Mouse (Mus musculus) embryo, embryonic 11 days (tissue): ENCODE measurements around the gene Nop2.
"Not testable (repeated sequence)": the region's sequence is repeated elsewhere in the genome, so short reads cannot be mapped to it uniquely, and the experiment has no call there.

ENCODE experiments used
- DNase-seq: peaks from one replicate; pipeline ENCODE4 v3.0.0-alpha.2; 2015

Nop2 gene

GRCm38 (mm10) chr6:125154550-125154949 lies 22.8 kb downstream of the Nop2 start:
- no peak for DNase-seq

GRCm38 (mm10) chr6:125155262-125155661 lies 23.6 kb downstream of the Nop2 start:
- DNase-seq: no peak

- DNase-seq: no peak
Observed at GRCm38 (mm10) chr6:125156491-125156890, 24.8 kb downstream of the Nop2 start.

DNA sequence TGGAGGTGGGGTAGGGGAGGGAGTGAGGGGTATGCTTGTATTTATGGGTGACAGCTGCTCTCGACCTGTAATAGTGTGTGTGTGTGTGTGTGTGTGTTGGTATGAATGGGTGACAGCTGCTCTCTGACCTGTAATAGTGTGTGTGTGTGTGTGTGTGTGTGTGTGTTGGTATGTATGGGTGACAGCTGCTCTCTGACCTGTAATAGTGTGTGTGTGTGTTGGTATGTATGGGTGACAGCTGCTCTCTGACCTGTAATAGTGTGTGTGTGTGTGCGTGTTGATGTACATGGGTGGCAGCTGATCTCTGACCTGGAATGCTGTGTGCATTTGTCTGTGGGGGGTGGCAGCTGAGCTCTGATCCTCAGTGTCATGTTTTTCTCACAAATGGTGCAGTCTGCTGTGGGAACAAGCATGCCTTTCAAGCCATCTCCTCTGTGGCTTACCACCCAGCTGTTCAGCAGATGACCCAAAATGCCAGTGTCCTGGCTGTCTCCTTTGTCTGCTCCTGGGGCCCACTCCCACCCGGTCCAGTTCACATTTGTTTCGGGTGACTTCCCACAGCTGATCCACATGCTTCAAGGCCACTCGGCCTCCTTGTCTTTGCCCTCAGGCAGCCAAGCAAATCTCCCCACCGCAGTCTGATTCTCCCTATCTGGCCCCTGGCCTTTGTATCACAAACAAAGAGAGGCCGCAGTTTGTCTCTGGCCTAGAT lies 25.4 kb downstream of the Nop2 start:
- peak; percentile 66 for DNase-seq

DNA sequence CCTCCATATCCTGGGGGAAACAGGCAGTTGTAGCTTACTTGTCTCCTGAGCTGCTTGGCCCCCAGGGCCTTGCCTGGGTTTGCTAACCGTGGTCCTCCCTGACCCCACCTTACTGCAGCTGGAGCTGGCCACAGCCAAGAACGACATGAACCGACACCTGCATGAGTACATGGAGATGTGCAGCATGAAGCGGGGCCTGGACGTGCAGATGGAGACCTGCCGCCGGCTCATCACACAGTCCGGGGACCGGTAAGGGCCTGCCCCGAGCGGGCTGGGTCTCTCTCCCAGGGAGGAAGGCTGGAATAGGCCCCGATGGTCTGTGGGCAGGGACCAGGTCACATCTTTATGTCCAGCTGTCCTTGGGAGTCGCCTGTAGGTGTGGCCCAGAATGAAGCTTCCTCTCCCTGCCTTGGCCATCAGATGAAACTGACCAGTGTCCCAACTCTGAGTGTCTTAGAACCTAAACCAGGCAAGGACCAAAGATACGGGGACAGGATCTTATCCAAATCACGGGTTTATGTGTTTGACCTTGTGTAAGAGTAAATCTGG lies 27.3 kb downstream of the Nop2 start:
- no peak for DNase-seq

DNA sequence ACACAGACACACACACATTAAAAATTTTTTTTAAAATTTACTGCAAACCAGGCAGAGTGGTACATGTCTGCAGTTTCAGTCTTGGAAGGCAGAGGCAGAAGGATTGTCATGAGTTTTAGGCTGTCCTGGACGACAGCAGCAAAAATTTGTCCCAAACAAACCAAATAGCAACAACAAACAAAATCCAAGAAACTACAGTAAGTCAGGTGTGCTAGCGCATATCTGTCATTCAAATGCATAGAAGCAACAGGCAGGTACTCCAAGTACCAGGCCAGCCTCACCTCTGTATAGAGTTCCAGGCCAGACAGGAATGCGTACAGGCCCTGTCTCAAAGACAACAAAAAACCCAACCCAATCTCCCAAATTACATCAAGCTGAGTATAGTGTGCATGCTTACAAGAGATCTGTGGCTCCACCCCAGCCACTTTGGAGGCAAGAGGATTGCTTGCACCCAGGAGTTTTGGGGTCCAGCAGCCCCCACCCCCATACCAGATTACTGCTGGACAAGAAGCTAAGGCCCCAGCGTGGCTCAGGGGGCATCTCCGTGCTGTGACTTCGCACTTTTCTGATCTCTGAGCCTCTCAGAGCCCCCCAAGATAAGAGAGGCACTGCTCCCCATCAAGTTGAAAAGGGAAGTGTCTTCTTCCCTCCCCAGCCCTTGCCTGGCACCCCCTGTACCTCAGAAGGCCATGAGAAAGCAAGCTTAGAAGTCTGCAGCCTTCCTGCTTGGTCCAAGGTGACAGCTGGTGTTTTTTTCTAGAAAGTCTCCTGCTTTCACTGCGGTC lies 28.3 kb downstream of the Nop2 start:
- no peak for DNase-seq

DNA sequence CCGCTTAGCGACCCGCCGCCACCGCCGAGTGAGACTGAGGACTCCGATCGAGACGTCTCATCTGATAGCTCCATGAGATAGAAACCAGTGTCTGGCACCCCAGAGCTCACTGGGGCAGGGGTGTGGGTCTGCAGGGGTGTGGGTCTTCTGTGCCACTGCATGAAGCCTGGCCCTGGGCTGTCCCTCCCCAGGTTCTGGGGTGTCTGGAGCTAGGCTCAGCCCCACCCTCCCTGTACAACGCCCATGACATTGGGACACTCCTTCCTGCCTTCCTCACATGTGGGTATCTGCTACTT lies 28.8 kb downstream of the Nop2 start:
- DNase-seq: peak; percentile 30

- peak; percentile 73 for DNase-seq
Observed at GRCm38 (mm10) chr6:125160854-125161760, 29.4 kb downstream of the Nop2 start.

DNA sequence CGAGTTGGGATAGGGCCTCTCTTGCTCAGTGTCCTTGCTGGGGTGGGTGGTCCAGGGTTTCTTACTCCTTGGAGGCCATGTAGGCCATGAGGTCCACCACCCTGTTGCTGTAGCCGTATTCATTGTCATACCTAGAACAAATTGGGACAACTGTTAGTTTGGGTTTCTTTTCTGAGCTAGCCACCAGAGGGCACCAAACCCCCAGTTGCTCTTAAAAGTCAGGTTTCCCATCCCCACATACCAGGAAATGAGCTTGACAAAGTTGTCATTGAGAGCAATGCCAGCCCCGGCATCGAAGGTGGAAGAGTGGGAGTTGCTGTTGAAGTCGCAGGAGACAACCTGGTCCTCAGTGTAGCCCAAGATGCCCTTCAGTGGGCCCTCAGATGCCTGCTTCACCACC lies 30.3 kb downstream of the Nop2 start:
- peak; percentile 69 for DNase-seq

DNA sequence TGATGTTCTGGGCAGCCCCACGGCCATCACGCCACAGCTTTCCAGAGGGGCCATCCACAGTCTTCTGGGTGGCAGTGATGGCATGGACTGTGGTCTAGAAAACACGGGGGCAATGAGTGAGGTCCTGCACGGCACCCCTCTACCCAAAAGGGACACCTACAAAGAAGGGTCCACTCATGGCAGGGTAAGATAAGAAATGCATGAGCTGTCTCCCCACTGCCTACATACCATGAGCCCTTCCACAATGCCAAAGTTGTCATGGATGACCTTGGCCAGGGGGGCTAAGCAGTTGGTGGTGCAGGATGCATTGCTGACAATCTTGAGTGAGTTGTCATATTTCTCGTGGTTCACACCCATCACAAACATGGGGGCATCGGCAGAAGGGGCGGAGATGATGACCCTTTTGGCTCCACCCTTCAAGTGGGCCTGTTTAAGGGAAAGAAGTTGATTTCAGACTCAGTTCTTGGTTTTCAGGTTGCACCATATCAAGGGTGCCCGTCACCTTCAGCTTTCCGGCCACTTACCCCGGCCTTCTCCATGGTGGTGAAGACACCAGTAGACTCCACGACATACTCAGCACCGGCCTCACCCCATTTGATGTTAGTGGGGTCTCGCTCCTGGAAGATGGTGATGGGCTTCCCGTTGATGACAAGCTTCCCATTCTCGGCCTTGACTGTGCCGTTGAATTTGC lies 31.1 kb downstream of the Nop2 start:
- DNase-seq: not testable (repeated sequence)

GRCm38 (mm10) chr6:125163801-125164657 lies 32.3 kb downstream of the Nop2 start:
- DNase-seq: peak; percentile 30

DNA sequence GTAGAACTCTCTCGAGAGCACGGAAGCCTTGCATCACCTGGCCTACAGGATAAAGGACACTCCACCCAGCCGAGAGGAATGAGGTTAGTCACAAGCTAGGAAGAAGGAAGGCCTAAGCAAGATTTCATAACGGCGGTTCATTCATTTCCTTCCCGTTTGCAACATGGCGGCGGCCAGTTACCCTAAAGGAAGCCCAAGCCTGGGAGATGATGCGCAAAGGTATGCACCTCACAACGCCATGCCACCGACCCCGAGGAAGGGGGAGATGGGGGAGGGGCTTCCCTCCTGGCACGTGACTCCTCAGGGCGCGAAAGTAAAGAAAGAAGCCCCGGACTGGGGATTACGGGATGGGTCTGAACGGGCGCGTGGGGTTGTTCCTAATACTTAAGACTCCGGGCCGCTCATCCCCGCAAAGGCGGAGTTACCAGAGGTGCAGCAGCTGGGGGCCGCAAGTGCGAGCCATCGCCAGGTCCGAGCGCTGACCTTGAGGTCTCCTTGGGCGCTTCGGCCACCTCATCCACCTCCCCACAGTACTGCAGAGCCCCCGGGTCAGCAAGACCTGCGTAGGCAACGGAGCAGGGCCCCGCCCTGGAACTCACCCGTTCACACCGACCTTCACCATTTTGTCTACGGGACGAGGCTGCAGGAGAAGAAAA lies 33.1 kb downstream of the Nop2 start:
- DNase-seq: peak; percentile 91

DNA sequence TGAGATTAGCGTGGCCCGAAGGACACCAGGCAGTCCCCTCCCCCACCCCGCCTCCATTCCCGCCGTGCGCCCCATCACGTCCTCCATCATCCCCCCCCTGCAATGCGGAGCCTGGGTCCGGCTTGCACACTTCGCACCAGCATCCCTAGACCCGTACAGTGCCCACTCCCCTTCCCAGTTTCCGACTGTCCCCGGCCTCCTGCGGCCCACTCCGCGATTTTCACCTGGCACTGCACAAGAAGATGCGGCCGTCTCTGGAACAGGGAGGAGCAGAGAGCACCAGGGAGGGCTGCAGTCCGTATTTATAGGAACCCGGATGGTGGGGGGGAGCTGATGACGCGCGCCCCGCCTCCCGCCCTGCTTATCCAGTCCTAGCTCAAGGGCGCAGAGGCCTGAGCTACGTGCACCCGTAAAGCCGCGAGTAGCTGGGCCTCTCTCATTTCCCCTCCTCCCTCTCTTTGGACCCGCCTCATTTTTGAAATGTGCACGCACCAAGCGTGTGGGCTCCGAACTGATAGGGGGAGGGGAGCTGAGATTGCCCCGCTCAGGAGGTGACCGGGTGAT lies 33.7 kb downstream of the Nop2 start:
- peak; percentile 98 for DNase-seq

DNA sequence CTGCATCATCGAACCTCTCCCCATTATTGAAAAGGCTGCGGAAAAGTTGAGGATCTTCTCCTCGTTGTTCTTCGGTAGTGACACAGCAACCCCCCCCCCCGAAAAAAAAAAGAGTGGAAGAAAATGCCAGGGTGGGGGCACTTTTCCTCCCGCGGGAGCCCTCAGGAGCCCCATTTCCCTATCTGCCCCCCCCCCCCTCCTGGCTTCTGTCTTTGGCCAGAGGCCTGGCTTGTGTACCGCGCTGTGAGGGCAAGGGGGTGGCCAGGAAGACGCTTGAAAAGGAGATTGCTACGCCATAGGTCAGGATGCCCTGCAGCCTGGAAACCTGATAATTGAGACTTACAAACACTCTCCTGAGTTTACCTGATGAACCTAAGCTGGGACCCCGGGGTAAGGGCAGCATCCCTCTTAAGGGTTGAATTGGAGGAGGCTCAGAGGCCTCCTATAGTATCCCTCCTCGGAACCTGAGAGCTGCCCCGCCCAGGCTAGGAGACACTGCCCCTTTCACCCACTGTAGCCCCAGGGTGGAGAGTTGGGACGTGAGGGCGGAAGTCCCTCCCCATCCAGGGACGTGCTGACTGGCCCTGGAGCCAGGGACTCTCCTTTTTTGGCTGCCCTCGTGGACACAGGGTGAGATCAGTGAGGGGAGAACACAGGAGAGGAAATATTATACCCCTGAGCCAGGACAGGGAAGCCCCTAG lies 34.5 kb downstream of the Nop2 start, which contains the start of gene Gapdh:
Gene Gapdh, minus strand, starts transcription at position 417 of the 701 bp plus-strand sequence.
- peak; percentile 85 for DNase-seq

DNA sequence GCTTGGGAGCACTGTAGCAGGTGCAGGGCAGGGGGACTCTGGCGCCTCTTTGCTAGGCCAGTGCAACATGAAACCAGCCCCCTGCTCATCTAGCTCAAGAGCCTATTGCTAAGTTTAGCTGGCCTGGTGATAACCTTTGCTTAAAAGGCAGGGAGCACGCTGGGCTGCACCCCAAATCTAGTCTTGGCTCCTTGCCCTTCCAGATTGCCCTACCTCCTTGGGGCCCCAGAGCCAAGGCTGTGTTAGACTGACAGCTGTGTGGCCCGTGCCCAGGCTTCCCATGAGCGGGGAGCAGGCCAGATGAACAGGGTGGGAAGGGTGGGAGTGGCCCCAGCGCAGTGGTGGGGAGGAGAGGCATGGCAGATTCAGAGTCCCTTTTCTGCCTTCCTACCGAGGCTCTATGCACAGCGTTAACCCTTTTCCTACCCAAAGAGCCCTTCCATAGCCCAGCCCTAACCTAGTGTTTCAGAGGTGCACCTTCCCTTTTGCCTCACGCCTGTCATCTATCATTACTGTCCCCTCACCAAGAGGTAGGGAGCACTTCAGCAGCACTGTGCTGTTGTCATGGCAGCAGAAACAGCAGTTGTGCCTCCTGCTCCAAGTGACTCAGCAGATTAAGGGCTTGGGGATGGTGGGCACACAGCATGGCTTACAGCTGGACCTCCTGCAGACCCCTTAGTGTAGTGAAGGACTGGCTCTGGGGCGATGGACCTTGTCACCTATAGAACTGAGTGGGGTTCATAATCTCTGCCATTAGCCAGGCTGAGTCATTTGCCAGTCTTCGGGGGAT lies 35.3 kb downstream of the Nop2 start:
- peak; percentile 55 for DNase-seq

- no peak for DNase-seq
Observed at GRCm38 (mm10) chr6:125168086-125168485, 36.4 kb downstream of the Nop2 start.

DNA sequence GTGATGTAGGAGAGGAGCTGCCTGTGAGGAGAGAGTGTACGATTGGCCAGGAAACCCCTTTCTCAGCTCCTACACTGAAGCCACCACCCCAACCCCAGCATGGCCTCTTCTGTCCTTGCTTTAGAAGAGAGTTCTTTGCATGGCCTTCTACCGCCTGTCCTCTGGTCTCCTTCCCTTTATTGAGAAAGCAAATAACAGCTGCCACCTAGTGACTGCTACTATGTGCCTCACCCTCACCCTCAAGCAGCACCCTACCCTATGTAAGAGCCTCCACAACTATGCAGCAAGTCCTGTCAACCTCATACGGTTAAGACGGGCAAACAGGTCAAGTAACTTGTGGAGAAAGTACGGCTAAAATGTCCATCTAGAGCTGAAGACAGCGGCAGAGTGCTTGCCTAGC lies 38.5 kb downstream of the Nop2 start:
- no peak for DNase-seq

DNA sequence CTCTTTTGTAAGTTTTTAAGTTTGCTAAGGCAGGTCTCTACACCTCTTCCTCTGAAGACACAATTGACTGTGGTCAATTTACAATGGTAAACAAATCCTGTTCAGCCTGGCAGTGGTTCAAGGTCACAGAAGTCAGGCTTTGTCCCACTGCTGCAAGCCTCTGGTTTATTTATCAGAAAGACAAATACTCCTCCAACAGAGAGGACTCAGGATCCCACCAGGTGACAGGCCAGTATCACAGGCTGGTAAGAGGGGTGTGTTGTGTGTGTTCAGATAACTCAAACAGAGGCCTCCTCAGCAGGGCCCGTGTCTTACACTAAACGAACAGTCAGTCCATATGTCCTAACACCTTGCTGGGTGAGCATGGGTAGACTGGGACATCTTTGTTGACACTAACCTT lies 40.8 kb downstream of the Nop2 start:
- DNase-seq: no peak

DNA sequence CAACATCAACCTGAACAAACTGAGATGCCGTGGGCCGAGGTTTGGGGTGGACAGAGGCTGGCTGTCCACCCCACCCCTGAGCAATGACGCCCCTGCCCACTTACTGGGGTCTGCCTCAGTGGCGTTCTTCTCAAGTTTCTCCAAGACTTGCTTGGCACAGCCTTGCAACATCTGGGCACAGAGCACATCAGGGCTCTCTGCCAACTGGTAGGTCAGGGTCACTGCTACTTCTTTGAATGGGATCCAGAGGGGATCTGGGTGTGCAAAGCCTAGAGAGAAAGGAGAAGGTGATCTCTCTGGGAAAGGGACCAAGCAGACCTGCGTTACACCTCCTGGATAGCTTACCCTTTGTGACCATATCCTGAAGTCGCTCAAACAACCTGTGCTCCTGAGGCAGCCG lies 41.5 kb downstream of the Nop2 start:
- DNase-seq: no peak
